Mouse (Mus musculus): ENCODE measurements around the gene Amotl2.

DNA sequence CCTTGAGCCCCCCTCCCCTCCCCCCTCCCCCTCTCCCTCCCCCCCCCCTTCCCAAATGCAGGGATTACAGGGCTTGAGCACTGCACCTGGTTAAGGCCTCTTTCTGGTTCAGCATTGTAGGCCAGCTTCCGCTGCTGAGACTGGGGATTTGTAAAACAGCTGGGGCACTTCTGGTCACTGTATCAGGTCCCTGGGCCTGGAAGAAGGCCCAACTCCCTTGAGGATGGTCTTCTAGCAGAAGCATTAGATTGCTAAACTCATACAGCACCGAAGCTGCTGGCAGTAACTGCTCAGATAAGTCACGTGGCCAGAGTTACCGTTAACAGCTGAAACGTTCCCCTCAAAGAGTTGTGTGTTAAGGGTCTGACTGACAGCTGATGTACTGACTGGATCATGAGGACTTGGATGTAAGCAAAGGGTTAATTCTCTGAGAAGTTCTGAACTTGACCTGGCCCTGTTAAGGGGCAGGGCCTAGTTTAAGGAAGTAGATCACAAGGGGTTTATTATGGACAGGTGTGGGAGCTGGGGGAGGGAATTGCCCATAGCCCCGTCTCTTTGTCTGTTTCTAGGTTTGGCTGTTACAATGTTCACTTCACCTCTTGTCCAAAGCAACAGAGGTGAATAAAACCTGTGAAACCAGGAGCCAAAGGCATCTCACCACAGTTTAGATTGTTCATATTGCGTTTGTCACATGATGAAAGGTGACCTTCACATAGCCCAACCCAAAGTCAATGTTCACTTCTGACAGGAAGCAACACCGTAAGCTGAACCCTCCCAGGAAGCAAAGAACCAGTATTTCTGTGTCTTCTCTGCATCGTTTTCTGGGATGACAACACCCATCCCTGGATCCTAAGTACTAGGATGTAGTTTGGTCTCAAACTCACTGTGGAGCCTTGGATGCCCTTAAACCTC is 23.7 kb upstream of the Amotl2 start:
- TF ChIP-seq CTCF (conservative IDR thresholded peaks at IDR 0.05; ENCODE audit: insufficient read depth, insufficient read length, low read depth, low read length) (no peak), POLR2A (IDR thresholded peaks at IDR 0.05; ENCODE audit: low read depth, low read length) (no peak)

Data from kidney, adult 2 months (tissue).